Mouse (Mus musculus): Measurements from ENCODE around the gene Hnrnpa1. TPM values are rescaled to one million over a fixed set of nuclear protein-coding genes. Genes with fewer than 3 reads are reported as not detected.

Gene Hnrnpa1
- polyA plus RNA-seq, 1 experiment from 2014 or later: 917 TPM

DNA sequence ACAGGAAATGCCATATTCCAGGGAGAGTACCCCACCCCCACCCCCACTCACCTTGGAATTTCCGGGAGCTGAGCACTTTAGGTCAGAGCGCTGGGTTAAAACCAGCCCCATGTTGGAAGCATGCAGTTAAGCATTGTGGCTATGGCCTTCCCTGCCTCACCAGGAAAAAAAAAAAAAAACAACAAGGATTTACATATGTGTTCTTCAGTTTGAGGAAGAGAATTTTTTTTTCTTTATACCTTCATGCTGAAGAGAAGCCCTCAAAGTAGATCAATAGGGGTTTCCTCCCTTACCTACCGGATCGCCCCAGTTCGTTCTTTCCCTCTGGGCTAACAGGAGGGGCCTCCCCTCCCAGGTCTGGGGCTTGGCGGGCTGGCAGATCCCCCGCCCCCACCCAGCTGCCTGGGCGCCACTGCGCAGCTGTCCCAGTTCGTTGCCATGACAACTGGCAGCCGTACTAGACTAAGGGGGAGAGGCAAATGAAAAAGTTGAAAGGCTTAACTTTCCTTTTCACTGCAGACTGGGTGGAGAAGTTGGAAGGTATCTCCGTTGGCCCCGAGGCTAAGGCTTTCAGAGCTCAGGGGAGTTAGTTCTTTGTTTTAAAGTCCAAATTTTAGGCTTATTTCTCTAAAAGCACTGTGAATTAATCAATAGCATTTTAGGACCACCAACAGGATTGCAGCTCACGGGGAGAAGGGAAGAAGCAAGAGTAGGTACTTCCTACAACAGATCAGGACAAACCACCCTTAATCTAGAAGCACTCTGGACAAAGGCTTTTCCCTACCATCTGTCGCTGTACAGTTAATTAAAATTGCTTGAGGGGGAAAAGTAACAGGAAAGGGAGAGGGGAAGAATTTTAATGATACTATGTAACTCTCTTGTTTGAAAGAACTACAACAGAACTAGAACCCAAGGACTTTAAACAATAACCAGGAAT, 25.0 kb upstream of the Hnrnpa1 start:
- peak; percentile 80 for DNase-seq (ENCODE audit: low spot score)
- peak overlapping the region; percentile 67 for H3K4me2 ChIP-seq
- H3K9ac ChIP-seq (ENCODE audit: low read depth, low read length): peak overlapping the region; percentile 31; the same call in 1 of the 2 replicates
- H3K4me1 ChIP-seq (replicated peaks; ENCODE audit: control insufficient read depth, insufficient read depth, low read length): peaks cover 31% of the 10 kb centered on the region
- H3K27me3 ChIP-seq (replicated peaks; ENCODE audit: control insufficient read depth, insufficient read depth, low read length): no peaks in the 10 kb centered on the region
- 3% methylated on average over 15 of the region's 15 CpGs for WGBS
- no peaks in the 10 kb centered on the region for H3K9me3 ChIP-seq (ENCODE audit: control insufficient read depth, low read length)
- H3K4me3 ChIP-seq (ENCODE audit: low read depth, low read length): peak overlapping the region; percentile 35
- peak; percentile 84 for ATAC-seq (replicated peaks; ENCODE audit: low FRiP score)
- peak overlapping the region; percentile 30 for H3K27ac ChIP-seq (ENCODE audit: low read depth, low read length)
- H3K36me3 ChIP-seq (ENCODE audit: control insufficient read depth, insufficient read depth, low read length): peaks cover 21% of the 10 kb centered on the region

DNA sequence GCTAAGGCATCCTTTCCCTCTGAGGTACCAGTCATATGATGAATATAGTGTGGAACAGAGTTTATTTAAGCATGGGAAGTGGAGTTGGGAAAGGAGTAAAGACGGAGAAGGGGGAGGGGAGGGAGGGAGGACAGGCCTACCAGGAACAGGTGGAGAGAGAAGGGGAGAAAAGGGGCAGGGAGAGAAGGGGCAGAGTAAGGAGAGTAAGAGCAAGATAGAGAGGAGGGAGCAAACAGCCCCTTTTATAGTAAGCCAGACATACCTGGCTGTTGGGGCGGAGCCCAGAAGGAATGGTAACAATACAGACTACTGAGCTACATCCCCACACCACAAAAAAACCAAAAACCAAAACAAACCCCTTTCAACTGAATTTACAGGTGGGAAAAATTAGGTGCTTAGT, 24.2 kb upstream of the Hnrnpa1 start:
- Histone ChIP-seq H3K4me3 (ENCODE audit: low read depth, low read length) (peak overlapping the region; percentile 16; the same call in 1 of the 2 replicates), H3K9ac (ENCODE audit: low read depth, low read length) (no peak overlapping the region), H3K4me2 (peak overlapping the region; percentile 67), H3K4me1 (replicated peaks; ENCODE audit: control insufficient read depth, insufficient read depth, low read length) (peaks cover 34% of the 10 kb centered on the region), H3K36me3 (ENCODE audit: control insufficient read depth, insufficient read depth, low read length) (peaks cover 14% of the 10 kb centered on the region), H3K27me3 (replicated peaks; ENCODE audit: control insufficient read depth, insufficient read depth, low read length) (no peaks in the 10 kb centered on the region), H3K9me3 (ENCODE audit: control insufficient read depth, low read length) (no peaks in the 10 kb centered on the region), H3K27ac (ENCODE audit: low read depth, low read length) (peak overlapping the region; percentile 30; the same call in 1 of the 2 replicates)
- ATAC-seq (replicated peaks; ENCODE audit: low FRiP score) (no peak), DNase-seq (ENCODE audit: low spot score) (no peak)
- 44% methylated on average over 2 of the region's 2 CpGs for WGBS

DNA sequence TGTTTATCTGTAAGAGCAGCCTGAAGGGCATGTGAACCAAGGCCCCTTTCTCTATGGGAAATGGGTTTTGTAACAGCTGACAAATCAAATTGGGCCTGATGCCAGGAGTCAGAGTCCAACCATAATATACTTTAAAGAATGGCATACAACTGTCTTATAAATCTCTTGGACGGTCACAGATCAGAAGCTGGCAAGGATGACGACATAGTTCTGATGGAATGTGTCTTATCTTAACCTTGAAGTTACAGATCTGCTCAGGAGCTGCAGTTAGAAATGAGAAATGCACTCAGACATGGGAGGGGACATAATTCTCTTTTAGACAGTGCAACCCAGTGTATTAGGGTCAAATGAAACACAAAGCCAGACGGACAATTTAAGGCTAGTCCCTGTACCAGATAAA, 19.4 kb upstream of the Hnrnpa1 start:
- no peak for DNase-seq (ENCODE audit: low spot score)
- Histone ChIP-seq H3K27ac (ENCODE audit: low read depth, low read length) (no peak overlapping the region), H3K9me3 (ENCODE audit: control insufficient read depth, low read length) (no peaks in the 10 kb centered on the region), H3K4me1 (replicated peaks; ENCODE audit: control insufficient read depth, insufficient read depth, low read length) (peaks cover 25% of the 10 kb centered on the region), H3K27me3 (replicated peaks; ENCODE audit: control insufficient read depth, insufficient read depth, low read length) (no peaks in the 10 kb centered on the region), H3K36me3 (ENCODE audit: control insufficient read depth, insufficient read depth, low read length) (no peaks in the 10 kb centered on the region; the same call in 1 of the 2 replicates), H3K4me2 (no peak overlapping the region), H3K4me3 (ENCODE audit: low read depth, low read length) (no peak overlapping the region), H3K9ac (ENCODE audit: low read depth, low read length) (no peak overlapping the region)
- no peak for ATAC-seq (replicated peaks; ENCODE audit: low FRiP score)
- 56% methylated on average over 3 of the region's 3 CpGs for WGBS

GRCm38 (mm10) chr15:103221386-103221785, 18.8 kb upstream of the Hnrnpa1 start:
- Histone ChIP-seq H3K4me2 (no peak overlapping the region), H3K27me3 (replicated peaks; ENCODE audit: control insufficient read depth, insufficient read depth, low read length) (no peaks in the 10 kb centered on the region), H3K9ac (ENCODE audit: low read depth, low read length) (no peak overlapping the region), H3K4me3 (ENCODE audit: low read depth, low read length) (no peak overlapping the region), H3K27ac (ENCODE audit: low read depth, low read length) (no peak overlapping the region), H3K9me3 (ENCODE audit: control insufficient read depth, low read length) (no peaks in the 10 kb centered on the region), H3K36me3 (ENCODE audit: control insufficient read depth, insufficient read depth, low read length) (no peaks in the 10 kb centered on the region; the same call in 1 of the 2 replicates), H3K4me1 (replicated peaks; ENCODE audit: control insufficient read depth, insufficient read depth, low read length) (peaks cover 19% of the 10 kb centered on the region)
- WGBS: 80% methylated on average over 1 of the region's 1 CpGs
- DNase-seq (ENCODE audit: low spot score): no peak
- no peak for ATAC-seq (replicated peaks; ENCODE audit: low FRiP score)

- no peak overlapping the region for H3K27ac ChIP-seq (ENCODE audit: low read depth, low read length)
- H3K4me1 ChIP-seq (replicated peaks; ENCODE audit: control insufficient read depth, insufficient read depth, low read length): peaks cover 6% of the 10 kb centered on the region
- no peak overlapping the region for H3K9ac ChIP-seq (ENCODE audit: low read depth, low read length)
- no peaks in the 10 kb centered on the region; the same call in 1 of the 2 replicates for H3K36me3 ChIP-seq (ENCODE audit: control insufficient read depth, insufficient read depth, low read length)
- DNase-seq (ENCODE audit: low spot score) (no peak), ATAC-seq (replicated peaks; ENCODE audit: low FRiP score) (no peak)
- no peaks in the 10 kb centered on the region for H3K27me3 ChIP-seq (replicated peaks; ENCODE audit: control insufficient read depth, insufficient read depth, low read length)
- no peak overlapping the region for H3K4me3 ChIP-seq (ENCODE audit: low read depth, low read length)
- H3K9me3 ChIP-seq (ENCODE audit: control insufficient read depth, low read length): no peaks in the 10 kb centered on the region
- 94% methylated on average over 2 of the region's 2 CpGs for WGBS
- H3K4me2 ChIP-seq: no peak overlapping the region
These were observed 16.1 kb upstream of the Hnrnpa1 start for GRCm38 (mm10) chr15:103224161-103224560.

GRCm38 (mm10) chr15:103227022-103227421, 13.2 kb upstream of the Hnrnpa1 start:
- ATAC-seq (replicated peaks; ENCODE audit: low FRiP score): no peak
- no peaks in the 10 kb centered on the region for H3K9me3 ChIP-seq (ENCODE audit: control insufficient read depth, low read length)
- WGBS: 90% methylated on average over 3 of the region's 3 CpGs

GRCm38 (mm10) chr15:103227572-103227971, 12.7 kb upstream of the Hnrnpa1 start:
- H3K9me3 ChIP-seq (ENCODE audit: control insufficient read depth, low read length): no peaks in the 10 kb centered on the region
- DNase-seq (ENCODE audit: low spot score) (no peak), ATAC-seq (replicated peaks; ENCODE audit: low FRiP score) (no peak)
- no peak overlapping the region for H3K9ac ChIP-seq (ENCODE audit: low read depth, low read length)
- no peaks in the 10 kb centered on the region for H3K36me3 ChIP-seq (ENCODE audit: control insufficient read depth, insufficient read depth, low read length)
- no peak overlapping the region for H3K4me3 ChIP-seq (ENCODE audit: low read depth, low read length)
- WGBS: 87% methylated on average over 2 of the region's 2 CpGs
- peaks cover 2% of the 10 kb centered on the region; the same call in 1 of the 2 replicates for H3K4me1 ChIP-seq (replicated peaks; ENCODE audit: control insufficient read depth, insufficient read depth, low read length)
- no peak overlapping the region for H3K4me2 ChIP-seq
- H3K27me3 ChIP-seq (replicated peaks; ENCODE audit: control insufficient read depth, insufficient read depth, low read length): no peaks in the 10 kb centered on the region
- no peak overlapping the region for H3K27ac ChIP-seq (ENCODE audit: low read depth, low read length)

More at GRCm38 (mm10) chr15:103227022-103227421, 13.2 kb upstream of the Hnrnpa1 start:
- no peak overlapping the region for H3K9ac ChIP-seq (ENCODE audit: low read depth, low read length)
- H3K4me3 ChIP-seq (ENCODE audit: low read depth, low read length): no peak overlapping the region
- no peak for DNase-seq (ENCODE audit: low spot score)
- no peaks in the 10 kb centered on the region for H3K27me3 ChIP-seq (replicated peaks; ENCODE audit: control insufficient read depth, insufficient read depth, low read length)
- no peak overlapping the region for H3K27ac ChIP-seq (ENCODE audit: low read depth, low read length)
- no peak overlapping the region for H3K4me2 ChIP-seq
- no peaks in the 10 kb centered on the region for H3K36me3 ChIP-seq (ENCODE audit: control insufficient read depth, insufficient read depth, low read length)
- H3K4me1 ChIP-seq (replicated peaks; ENCODE audit: control insufficient read depth, insufficient read depth, low read length): no peaks in the 10 kb centered on the region; the same call in 1 of the 2 replicates

- no peak overlapping the region for H3K27ac ChIP-seq (ENCODE audit: low read depth, low read length)
- no peak overlapping the region for H3K4me2 ChIP-seq
- WGBS: 77% methylated on average over 2 of the region's 2 CpGs
- ATAC-seq (replicated peaks; ENCODE audit: low FRiP score): no peak
- H3K36me3 ChIP-seq (ENCODE audit: control insufficient read depth, insufficient read depth, low read length): no peaks in the 10 kb centered on the region
- no peaks in the 10 kb centered on the region for H3K9me3 ChIP-seq (ENCODE audit: control insufficient read depth, low read length)
- H3K4me3 ChIP-seq (ENCODE audit: low read depth, low read length): no peak overlapping the region
- H3K4me1 ChIP-seq (replicated peaks; ENCODE audit: control insufficient read depth, insufficient read depth, low read length): peaks cover 4% of the 10 kb centered on the region; the same call in 1 of the 2 replicates
- no peaks in the 10 kb centered on the region for H3K27me3 ChIP-seq (replicated peaks; ENCODE audit: control insufficient read depth, insufficient read depth, low read length)
- no peak for DNase-seq (ENCODE audit: low spot score)
- no peak overlapping the region for H3K9ac ChIP-seq (ENCODE audit: low read depth, low read length)
These were observed 11.3 kb upstream of the Hnrnpa1 start for GRCm38 (mm10) chr15:103228904-103229303.

Data from liver, embryonic 11.5 days (tissue).